Mouse (Mus musculus) adrenal gland, postnatal 25 days (tissue): Measurements from ENCODE around the gene Gm5678. TPM values are rescaled to one million over a fixed set of nuclear protein-coding genes. Genes with fewer than 3 reads are reported as not detected.
"Not testable (repeated sequence)": the region's sequence is repeated elsewhere in the genome, so short reads cannot be mapped to it uniquely, and the experiment has no call there.

Experiments used
- DNase-seq: peaks from one replicate; pipeline ENCODE4 v3.0.0; 2021; ENCODE audit warnings: mixed read lengths
- total RNA-seq: library from RNA; stranded (reverse); gene quantifications from 2 replicates; pipeline ENCODE4 v1.2.3, GENCODE M21; 2021

Gm5678 gene
- total RNA-seq, 1 experiment from 2014 or later: 4.6 TPM

GRCm38 (mm10) chr16:93608731-93609130 lies 19.2 kb upstream of the Gm5678 start:
- no peak for DNase-seq

GRCm38 (mm10) chr16:93609796-93610195 lies 18.1 kb upstream of the Gm5678 start:
- DNase-seq: no peak

GRCm38 (mm10) chr16:93610961-93611360 lies 16.9 kb upstream of the Gm5678 start:
- DNase-seq: no peak

GRCm38 (mm10) chr16:93615118-93615870 lies 12.6 kb upstream of the Gm5678 start:
- peak; percentile 80 for DNase-seq

- not testable (repeated sequence) for DNase-seq
These were observed 4.1 kb upstream of the Gm5678 start for GRCm38 (mm10) chr16:93623759-93624158.

GRCm38 (mm10) chr16:93624671-93625070 lies 3.2 kb upstream of the Gm5678 start:
- DNase-seq: no peak

- DNase-seq: peak; percentile 33
These were observed 1.2 kb upstream of the Gm5678 start for GRCm38 (mm10) chr16:93626745-93627144.

- no peak for DNase-seq
These were observed 16.1 kb downstream of the Gm5678 start for GRCm38 (mm10) chr16:93644006-93644405.

- DNase-seq: no peak
These were observed 20.7 kb downstream of the Gm5678 start for GRCm38 (mm10) chr16:93648441-93649183.

- DNase-seq: no peak
These were observed 40.1 kb downstream of the Gm5678 start for GRCm38 (mm10) chr16:93667976-93668375.

- no peak for DNase-seq
These were observed 41.6 kb downstream of the Gm5678 start for GRCm38 (mm10) chr16:93669521-93669920.

GRCm38 (mm10) chr16:93670466-93670865 lies 42.6 kb downstream of the Gm5678 start:
- DNase-seq: not testable (repeated sequence)

- DNase-seq: no peak
These were observed 43.2 kb downstream of the Gm5678 start for GRCm38 (mm10) chr16:93671064-93671463.

- no peak for DNase-seq
These were observed 48.5 kb downstream of the Gm5678 start for GRCm38 (mm10) chr16:93676376-93676775.

- DNase-seq: no peak
These were observed 50.3 kb downstream of the Gm5678 start for GRCm38 (mm10) chr16:93678206-93678605.

GRCm38 (mm10) chr16:93679165-93679564 lies 51.3 kb downstream of the Gm5678 start:
- no peak for DNase-seq

Other genes starting within 250 kb of the Gm5678 start
- gene Setd4, start 24.0 kb upstream of the Gm5678 start, total RNA-seq: 8.7 and 12.5 TPM in 2 replicates
- 81.4 and 98.4 TPM in 2 replicates for gene Cbr1, start 22.2 kb upstream of the Gm5678 start, total RNA-seq
- 6.2 and 7.4 TPM in 2 replicates for gene Cbr3, start 55.1 kb downstream of the Gm5678 start, total RNA-seq
- 19.9 and 21.3 TPM in 2 replicates for gene Dop1b, start 83.8 kb downstream of the Gm5678 start, total RNA-seq
- 35.5 and 44.5 TPM in 2 replicates for gene Morc3, start 204.0 kb downstream of the Gm5678 start, total RNA-seq